Mouse (Mus musculus): ENCODE measurements around the gene Psmg1.

Psmg1 gene

DNA sequence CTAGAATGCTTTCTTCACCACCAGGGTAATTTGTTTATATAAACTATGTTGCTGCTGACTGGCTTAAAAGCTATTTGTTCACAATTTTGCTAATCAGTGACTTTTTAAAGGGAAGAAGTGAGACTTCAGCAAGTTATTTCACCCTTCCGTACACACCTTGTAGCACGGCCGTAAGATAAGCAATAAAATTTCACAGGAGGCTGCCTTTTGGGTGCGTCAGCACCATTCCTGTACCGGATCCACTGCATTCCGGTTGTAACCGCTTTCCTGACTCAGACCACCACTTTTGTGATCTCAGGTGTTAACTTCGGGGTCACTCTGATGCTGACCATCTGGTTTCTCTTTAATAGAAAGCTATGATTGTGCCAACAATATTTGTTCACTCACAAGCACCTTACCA lies 32.7 kb downstream of the Psmg1 start:
- no peak for DNase-seq (ENCODE audit: low spot score)

DNA sequence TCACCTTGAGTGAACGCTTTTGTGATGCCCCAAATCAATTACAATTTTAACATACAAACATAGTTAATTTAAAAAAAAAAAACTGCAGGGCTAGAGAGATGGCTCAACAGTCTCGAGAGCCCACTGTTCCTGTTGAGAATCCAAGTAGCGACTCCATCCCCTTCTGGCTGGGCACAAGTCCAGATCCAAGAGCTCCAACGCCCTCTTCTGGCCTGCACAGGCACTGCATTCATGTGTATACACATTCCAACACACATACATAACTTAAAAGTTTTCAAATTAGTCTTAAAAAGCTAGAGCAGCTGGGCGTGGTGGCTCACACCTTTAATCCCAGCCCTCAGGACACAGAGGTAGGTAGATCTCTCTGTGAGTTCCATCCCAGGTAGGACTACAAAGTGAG lies 34.1 kb downstream of the Psmg1 start:
- DNase-seq (ENCODE audit: low spot score), result no peak

DNA sequence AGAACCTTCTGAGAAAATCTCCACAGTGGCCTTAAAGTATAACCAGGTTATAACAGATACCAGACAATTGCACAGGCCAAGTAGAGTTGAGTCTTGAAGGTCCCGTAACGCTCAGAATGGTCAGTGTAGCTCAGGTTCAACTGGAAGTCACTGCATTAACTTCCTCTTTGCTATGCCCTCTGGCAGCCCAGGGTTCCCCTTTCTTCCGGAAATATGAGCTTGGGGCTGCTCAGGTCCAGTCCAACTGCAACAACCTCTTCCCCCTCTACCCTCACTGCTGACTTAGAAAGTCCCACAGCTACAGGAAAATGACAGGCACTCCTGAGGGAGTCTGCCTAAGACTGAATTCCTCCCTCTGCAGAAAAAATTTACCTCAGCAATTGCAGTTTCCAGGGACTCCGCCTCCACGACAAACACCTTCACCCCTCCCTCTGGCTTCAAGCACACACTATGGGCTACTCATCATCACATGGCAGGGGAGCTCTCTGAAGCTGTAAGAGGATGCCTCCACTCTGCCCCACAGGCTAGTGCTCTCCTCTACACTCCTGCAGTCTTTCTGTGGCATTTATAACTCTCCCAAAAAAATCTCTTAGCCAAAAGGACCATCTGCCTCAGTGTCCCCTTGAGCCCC lies 34.9 kb downstream of the Psmg1 start:
- no peak for DNase-seq (ENCODE audit: low spot score)

DNA sequence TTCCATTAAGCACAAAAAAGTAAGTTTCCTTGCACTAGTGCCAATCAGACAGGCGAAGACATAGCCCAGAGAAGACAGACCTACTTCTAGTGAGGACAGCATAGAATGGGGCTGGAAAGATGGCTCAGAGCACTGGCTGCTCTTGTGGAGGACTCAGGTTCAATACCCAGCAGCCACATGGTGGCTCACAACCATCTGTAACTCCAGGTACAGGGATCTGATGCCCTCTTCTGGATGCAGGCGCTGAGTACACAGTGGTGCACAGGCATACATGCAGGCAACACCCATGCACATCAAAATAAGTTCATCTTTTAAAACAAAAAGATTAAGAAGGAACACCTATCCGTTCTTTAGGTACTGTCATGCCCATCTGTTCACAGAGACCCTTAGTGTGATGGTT lies 36.4 kb downstream of the Psmg1 start:
- DNase-seq (ENCODE audit: low spot score), result no peak

DNA sequence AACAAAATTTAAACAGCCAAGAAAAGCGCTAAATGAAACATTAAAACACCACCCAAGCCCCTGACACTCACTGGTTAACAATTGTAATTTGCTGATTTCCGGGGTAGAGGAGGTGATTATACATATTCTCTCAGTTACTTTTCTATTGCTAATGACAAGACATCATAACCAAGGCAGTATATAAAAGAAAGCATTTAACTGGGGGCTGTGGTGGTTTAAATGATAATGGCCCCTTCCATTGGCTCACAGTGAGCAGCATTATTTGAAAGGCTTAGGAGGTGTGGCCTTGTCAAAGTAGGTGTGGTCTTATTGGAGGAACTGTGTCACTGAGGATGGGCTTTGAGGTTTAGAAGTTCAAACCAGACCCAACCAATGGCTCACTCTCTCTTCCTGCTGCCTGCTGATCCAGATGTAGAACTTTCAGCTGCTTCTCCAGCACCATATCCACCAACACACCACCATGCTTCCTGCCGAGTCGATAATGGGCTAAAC lies 37.6 kb downstream of the Psmg1 start:
- no peak for DNase-seq (ENCODE audit: low spot score)

DNA sequence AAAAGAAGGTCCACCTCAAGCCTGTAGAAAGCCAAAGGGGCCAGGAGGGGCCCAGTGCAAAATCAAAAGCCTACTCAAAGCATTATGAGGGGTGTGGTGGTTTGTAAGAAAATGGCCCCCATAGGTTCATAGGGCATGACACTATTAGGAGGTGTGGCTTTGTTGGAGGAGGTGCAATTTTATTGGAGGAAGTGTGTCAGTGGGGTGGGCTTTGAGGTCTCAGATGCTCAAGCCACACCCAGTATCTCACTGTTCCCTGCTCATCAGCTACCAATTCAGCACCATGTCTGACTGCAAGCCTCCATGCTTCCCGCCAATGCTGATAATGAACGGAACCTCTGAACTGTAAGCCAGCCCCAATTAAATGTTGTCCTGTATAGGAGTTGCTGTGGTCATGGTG lies 39.3 kb downstream of the Psmg1 start:
- no peak for DNase-seq (ENCODE audit: low spot score)

DNA sequence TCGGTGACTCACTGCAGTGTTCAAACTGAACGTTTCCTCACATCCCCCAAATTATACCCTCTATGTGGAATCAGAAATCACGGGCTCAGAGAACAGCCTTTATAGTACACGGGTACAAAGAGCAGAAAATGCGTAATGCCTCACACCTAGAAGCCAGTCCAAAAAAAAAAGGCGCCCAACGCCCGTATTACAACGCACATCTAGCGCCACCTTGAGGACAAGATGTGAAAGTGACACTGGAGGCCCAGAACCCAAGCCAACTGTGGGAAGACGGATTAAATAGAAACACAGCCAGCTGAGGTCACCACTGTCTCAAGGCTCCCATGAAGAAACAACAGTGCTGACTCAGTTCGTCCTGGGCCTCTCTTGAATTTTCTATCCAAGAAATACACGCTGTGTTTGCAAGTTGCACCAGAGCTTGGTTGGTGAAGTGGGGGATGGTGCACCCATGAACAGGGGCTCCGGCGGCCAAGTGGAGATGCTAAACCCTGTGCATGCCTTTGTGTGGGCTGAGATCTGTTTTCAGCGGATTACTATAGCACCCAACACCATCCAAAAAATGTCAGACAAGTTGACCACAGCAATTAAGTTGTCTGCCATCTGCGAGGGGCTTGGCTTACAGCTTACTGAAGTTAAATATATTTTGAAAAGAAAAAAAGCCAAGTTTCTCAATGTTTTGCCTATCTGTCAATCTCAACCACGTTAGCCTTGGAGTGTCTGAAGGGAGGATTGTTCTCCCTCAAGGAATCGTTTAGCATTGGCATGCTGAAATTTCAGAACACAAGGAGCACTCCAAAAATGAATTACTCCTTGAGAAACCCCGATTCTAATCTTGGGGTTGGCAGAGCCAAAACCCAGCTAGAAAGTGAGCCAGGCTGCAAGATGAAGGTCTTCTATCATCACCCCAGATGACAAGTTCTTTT lies 45.1 kb downstream of the Psmg1 start:
- DNase-seq (ENCODE audit: low spot score), result peak; percentile 77

DNA sequence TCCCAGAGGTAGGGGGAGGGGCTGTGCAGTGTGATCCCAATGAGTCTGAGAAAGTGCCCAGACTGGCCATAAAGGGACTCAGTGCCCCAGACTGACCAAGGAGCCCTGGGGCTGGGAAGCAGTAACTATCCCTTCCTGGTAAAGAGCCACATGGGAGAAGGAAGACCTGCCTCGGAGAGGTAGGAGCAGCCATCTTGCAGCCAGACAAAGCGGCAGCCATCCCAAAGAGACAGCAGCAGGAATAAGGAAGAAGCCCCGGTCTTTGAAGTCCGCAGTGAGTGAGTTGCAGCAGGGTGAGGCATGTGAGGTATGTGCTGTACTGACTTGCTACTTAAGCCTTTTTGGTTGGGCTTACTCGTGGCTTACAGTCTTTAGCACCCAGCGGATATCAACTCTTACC lies 47.6 kb downstream of the Psmg1 start:
- DNase-seq (ENCODE audit: low spot score), result no peak

DNA sequence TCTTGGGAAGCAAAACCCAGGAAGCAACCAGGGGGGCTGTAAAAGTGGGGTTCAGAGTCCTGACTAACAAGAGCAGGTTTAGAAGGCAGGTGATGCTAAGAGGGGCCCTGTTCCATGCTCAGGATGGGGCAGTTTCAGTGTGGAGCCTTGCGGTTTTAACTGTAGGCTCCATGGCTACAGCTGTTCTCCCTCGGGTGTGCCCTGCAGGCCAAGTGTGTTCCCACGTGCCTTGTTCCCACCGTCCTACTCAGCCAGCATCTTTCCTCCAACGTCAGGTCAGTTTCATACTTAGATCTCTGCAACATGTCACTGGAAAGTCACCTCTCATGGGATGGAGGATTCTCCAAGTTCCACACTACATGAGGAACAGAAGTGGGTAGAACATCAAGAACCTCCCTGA lies 49.2 kb downstream of the Psmg1 start:
- no peak for DNase-seq (ENCODE audit: low spot score)

DNA sequence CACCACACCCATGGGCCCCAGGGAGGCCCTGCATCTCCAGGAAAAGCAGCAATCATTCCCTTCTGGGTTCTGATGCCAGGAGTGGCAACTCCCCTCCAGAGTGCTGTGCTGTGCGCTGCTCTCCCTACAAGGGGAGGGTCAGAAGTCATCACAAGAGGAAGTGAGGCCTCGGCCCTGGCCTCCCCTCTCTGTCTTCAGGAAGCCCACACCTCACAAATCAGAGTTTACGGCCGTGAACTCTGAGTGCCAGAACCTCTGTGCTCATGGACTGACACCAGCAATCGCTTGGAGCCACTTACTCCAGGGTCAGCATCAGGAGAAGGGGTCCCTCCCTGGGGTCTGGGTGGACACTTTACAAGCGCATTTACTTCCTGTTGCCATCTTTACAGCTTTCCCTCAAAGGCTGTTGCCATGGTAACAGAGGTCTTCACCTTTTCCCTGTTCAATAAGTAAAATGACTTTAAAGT lies 55.2 kb downstream of the Psmg1 start:
- no peak for DNase-seq (ENCODE audit: low spot score)

DNA sequence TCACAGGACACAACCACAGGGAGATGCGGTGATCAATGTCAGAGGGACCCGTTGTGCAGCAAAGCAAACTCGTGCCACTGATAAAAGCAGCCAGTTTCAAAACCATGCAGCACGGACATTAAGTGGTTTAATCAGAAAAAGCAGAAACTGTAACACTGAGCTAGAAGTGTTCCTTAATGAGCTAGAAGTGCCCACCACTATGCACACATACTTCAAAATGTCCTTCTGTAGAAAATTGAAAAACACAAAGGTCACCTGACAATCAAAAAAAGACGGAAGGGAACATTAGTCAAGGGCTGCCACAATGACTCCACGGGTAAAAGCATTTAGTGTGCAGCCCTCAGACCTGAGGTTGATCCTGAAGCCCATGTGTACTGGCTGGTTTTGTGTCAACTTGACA lies 57.9 kb downstream of the Psmg1 start:
- no peak for DNase-seq (ENCODE audit: low spot score)

DNA sequence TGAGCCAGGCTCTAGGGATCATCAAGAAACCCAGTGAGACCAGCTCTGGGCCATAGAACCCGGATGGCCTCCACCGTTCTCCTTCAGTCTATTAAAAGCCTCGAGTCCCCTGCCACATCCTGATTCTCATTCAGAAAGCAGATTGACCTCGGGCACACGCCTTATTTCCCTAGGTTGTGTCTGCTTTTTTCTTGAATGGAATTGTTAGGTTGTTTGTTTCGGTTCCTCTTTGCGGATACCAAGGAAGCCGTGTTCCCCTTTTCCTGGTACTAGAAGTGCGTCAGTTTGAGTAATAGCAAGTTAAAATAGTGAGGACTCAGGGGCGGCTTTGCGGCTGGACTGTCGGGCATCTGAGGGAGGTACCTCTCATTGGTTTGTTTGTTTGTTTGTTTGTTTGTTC lies 59.3 kb downstream of the Psmg1 start:
- DNase-seq (ENCODE audit: low spot score), result no peak
